Mouse (Mus musculus): ENCODE data around the gene Ccni. TPM values are rescaled to one million over a fixed set of nuclear protein-coding genes. Genes with fewer than 3 reads are reported as not detected.

Ccni gene
- total and polyA plus RNA-seq, 3 experiments = 33.4 to 199 (median 83.2) TPM

DNA sequence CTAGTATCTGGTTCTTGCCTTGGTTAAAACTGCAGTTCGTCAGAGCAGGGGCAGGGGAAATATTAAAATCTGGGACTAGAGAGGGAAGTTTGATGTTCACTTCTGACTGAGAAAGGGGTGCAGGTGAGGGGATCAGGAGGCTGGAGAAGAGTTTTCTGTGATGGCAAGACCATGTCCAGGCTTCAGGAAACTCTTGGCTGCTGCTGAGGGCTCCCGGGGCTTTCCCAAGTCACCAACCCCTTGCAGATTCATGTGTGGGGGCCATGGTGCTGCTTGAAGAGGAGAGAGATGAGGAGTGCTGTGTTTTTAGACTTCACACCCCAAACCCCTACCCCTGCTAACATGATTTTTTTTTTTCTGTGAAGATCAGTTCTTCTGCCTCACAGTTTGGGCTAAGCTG lies 28.3 kb upstream of the Ccni start:
- TF ChIP-seq CTCF (IDR thresholded peaks at IDR 0.05 in 2 of 3, conservative IDR thresholded peaks at IDR 0.05 in 1 of 3; ENCODE audit: control insufficient read depth in 1 of 3, insufficient read depth in 1 of 3, low read depth in 2 of 3, low read length in 3 of 3, poor library complexity in 1 of 3, severe bottlenecking in 1 of 3) (no peak), TBP (IDR thresholded peaks at IDR 0.05; ENCODE audit: low read depth, low read length) (no peak), TCF12 (IDR thresholded peaks at IDR 0.05; ENCODE audit: low read depth, low read length) (no peak), ZMIZ1 (IDR thresholded peaks at IDR 0.05; ENCODE audit: low read depth, low read length) (no peak)
- H3K9ac ChIP-seq (ENCODE audit: control insufficient read depth, low read depth, low read length, poor library complexity, severe bottlenecking) = no peak overlapping the region
- no peaks in the 10 kb centered on the region for H3K9me3 ChIP-seq (replicated peaks; ENCODE audit: insufficient read depth, low read length)
- H3K4me3 ChIP-seq (ENCODE audit: control insufficient read depth in 1 of 2, insufficient read depth in 1 of 2, low read depth in 2 of 2, low read length in 2 of 2) = no peak overlapping the region
- peaks cover 0 to 9% of the 10 kb centered on the region in 2 experiments; a peak in 2 of 4 replicates for H3K4me1 ChIP-seq (ENCODE audit: control insufficient read depth in 1 of 2, insufficient read depth in 2 of 2, low read length in 2 of 2)
- no peaks in the 10 kb centered on the region for H3K79me2 ChIP-seq (ENCODE audit: control insufficient read depth, insufficient read depth, low read length, poor library complexity)
- DNase-seq (ENCODE audit: low read depth, low spot score) = no peak
- no peak overlapping the region for H3K27ac ChIP-seq (ENCODE audit: control insufficient read depth, low read depth, low read length)
- H3K27me3 ChIP-seq (ENCODE audit: control insufficient read depth in 1 of 2, insufficient read depth in 2 of 2, low read length in 2 of 2) = no peaks in the 10 kb centered on the region
- H3K36me3 ChIP-seq (ENCODE audit: control insufficient read depth in 1 of 2, insufficient read depth in 2 of 2, low read length in 2 of 2) = peaks cover 0 to 11% of the 10 kb centered on the region in 2 experiments; a peak in 2 of 4 replicates

DNA sequence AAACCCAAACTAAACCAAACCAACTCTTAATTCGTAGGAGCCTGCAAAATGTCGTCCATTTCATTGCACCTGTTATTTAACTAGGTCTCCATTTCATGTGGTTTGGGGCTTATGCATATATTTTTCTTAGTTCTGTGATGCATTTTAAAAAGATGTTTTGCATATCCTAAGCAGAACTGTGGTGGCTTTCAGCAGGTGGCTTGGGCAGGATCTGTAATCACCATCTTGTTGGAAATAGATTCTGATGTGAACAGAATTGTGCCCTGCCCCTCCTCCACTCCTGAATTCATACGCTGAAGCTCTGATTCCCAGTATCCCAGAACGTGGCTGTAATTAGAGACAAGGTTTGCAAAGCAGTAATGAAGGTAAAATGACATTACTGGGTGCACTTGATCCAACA lies 27.8 kb upstream of the Ccni start:
- no peak overlapping the region for H3K4me3 ChIP-seq (ENCODE audit: control insufficient read depth in 1 of 2, insufficient read depth in 1 of 2, low read depth in 2 of 2, low read length in 2 of 2)
- no peaks in the 10 kb centered on the region for H3K79me2 ChIP-seq (ENCODE audit: control insufficient read depth, insufficient read depth, low read length, poor library complexity)
- peaks cover 0 to 7% of the 10 kb centered on the region in 2 experiments; a peak in 2 of 4 replicates for H3K36me3 ChIP-seq (ENCODE audit: control insufficient read depth in 1 of 2, insufficient read depth in 2 of 2, low read length in 2 of 2)
- H3K27ac ChIP-seq (ENCODE audit: control insufficient read depth, low read depth, low read length) = no peak overlapping the region
- no peak overlapping the region for H3K9ac ChIP-seq (ENCODE audit: control insufficient read depth, low read depth, low read length, poor library complexity, severe bottlenecking)
- DNase-seq (ENCODE audit: low read depth, low spot score) = no peak
- no peaks in the 10 kb centered on the region for H3K9me3 ChIP-seq (replicated peaks; ENCODE audit: insufficient read depth, low read length)
- peaks cover 0 to 8% of the 10 kb centered on the region in 2 experiments; a peak in 2 of 4 replicates for H3K4me1 ChIP-seq (ENCODE audit: control insufficient read depth in 1 of 2, insufficient read depth in 2 of 2, low read length in 2 of 2)
- no peak for TF ChIP-seq ZMIZ1 (IDR thresholded peaks at IDR 0.05; ENCODE audit: low read depth, low read length)
- no peak for TF ChIP-seq ZNF384 (IDR thresholded peaks at IDR 0.05; ENCODE audit: low read depth, low read length)
- no peak for TF ChIP-seq ETS1 (IDR thresholded peaks at IDR 0.05; ENCODE audit: low read depth, low read length)
- TF ChIP-seq TBP (IDR thresholded peaks at IDR 0.05; ENCODE audit: low read depth, low read length) = no peak
- TF ChIP-seq USF1 (IDR thresholded peaks at IDR 0.05; ENCODE audit: low read depth, low read length) = no peak
- no peak for TF ChIP-seq BHLHE40 (IDR thresholded peaks at IDR 0.05; ENCODE audit: borderline replicate concordance, low read depth, low read length)
- TF ChIP-seq MAFK (IDR thresholded peaks at IDR 0.05; ENCODE audit: borderline replicate concordance, low read depth, low read length) = no peak
- no peak for TF ChIP-seq RCOR1 (IDR thresholded peaks at IDR 0.05; ENCODE audit: low read depth, low read length)
- TF ChIP-seq NRF1 (IDR thresholded peaks at IDR 0.05; ENCODE audit: insufficient read depth, low read depth, low read length, poor library complexity, severe bottlenecking) = no peak
- no peak for TF ChIP-seq CTCF (IDR thresholded peaks at IDR 0.05 in 2 of 3, conservative IDR thresholded peaks at IDR 0.05 in 1 of 3; ENCODE audit: control insufficient read depth in 1 of 3, insufficient read depth in 1 of 3, low read depth in 2 of 3, low read length in 3 of 3, poor library complexity in 1 of 3, severe bottlenecking in 1 of 3)
- no peak for TF ChIP-seq NELFE (IDR thresholded peaks at IDR 0.05; ENCODE audit: low read depth, low read length)
- TF ChIP-seq POLR2AphosphoS2 (IDR thresholded peaks at IDR 0.05; ENCODE audit: low read length) = no peak
- no peaks in the 10 kb centered on the region for H3K27me3 ChIP-seq (ENCODE audit: control insufficient read depth in 1 of 2, insufficient read depth in 2 of 2, low read length in 2 of 2)

DNA sequence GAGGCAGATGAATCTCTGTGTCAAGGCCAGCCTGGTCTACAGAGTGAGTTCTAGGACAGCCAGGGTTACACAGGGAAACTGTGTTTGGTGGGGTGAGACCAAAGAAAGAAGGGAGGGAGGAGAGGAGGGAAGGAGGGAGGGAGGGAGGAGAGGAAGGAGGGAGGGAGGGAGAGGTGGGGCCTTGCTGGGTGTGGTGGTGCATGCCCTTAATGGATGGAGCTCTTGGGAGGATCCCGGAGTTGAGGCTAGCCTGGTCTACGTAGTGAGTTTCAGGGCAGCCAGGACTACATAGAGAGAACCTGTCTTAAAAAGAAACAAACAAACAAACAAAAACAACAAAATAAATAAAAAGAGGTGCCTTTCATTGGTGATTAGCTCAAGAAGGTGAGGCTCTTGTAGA lies 26.5 kb upstream of the Ccni start:
- H3K9me3 ChIP-seq (replicated peaks; ENCODE audit: insufficient read depth, low read length) = no peaks in the 10 kb centered on the region
- no peaks in the 10 kb centered on the region for H3K27me3 ChIP-seq (ENCODE audit: control insufficient read depth in 1 of 2, insufficient read depth in 2 of 2, low read length in 2 of 2)
- DNase-seq (ENCODE audit: low read depth, low spot score) = no peak

More for the DNA sequence above, 26.5 kb upstream of the Ccni start:
- Histone ChIP-seq H3K27ac (ENCODE audit: control insufficient read depth, low read depth, low read length) (no peak overlapping the region), H3K79me2 (ENCODE audit: control insufficient read depth, insufficient read depth, low read length, poor library complexity) (no peaks in the 10 kb centered on the region), H3K4me3 (ENCODE audit: control insufficient read depth in 1 of 2, insufficient read depth in 1 of 2, low read depth in 2 of 2, low read length in 2 of 2) (no peak overlapping the region), H3K9ac (ENCODE audit: control insufficient read depth, low read depth, low read length, poor library complexity, severe bottlenecking) (no peak overlapping the region), H3K4me1 (ENCODE audit: control insufficient read depth in 1 of 2, insufficient read depth in 2 of 2, low read length in 2 of 2) (peaks cover 0 to 5% of the 10 kb centered on the region in 2 experiments; a peak in 1 of 4 replicates), H3K36me3 (ENCODE audit: control insufficient read depth in 1 of 2, insufficient read depth in 2 of 2, low read length in 2 of 2) (no peaks in the 10 kb centered on the region; a peak in 1 of 4 replicates)
- TF ChIP-seq ZKSCAN1 (IDR thresholded peaks at IDR 0.05; ENCODE audit: low read depth, low read length) = no peak
- no peak for TF ChIP-seq HCFC1 (IDR thresholded peaks at IDR 0.05; ENCODE audit: low read depth, low read length)
- no peak for TF ChIP-seq USF1 (IDR thresholded peaks at IDR 0.05; ENCODE audit: low read depth, low read length)
- no peak for TF ChIP-seq MYB (IDR thresholded peaks at IDR 0.05; ENCODE audit: low read depth, low read length)
- no peak for TF ChIP-seq POLR2A (IDR thresholded peaks at IDR 0.05; ENCODE audit: control insufficient read depth in 1 of 2, insufficient read depth in 1 of 2, low read depth in 1 of 2, low read length in 2 of 2, poor library complexity in 1 of 2)
- TF ChIP-seq MXI1 (IDR thresholded peaks at IDR 0.05; ENCODE audit: low read depth, low read length) = no peak
- TF ChIP-seq RCOR1 (IDR thresholded peaks at IDR 0.05; ENCODE audit: low read depth, low read length) = no peak
- no peak for TF ChIP-seq USF2 (IDR thresholded peaks at IDR 0.05; ENCODE audit: borderline replicate concordance in 1 of 2, insufficient read depth in 1 of 2, low read depth in 1 of 2, low read length in 2 of 2)
- TF ChIP-seq MYC (IDR thresholded peaks at IDR 0.05; ENCODE audit: low read depth, low read length) = no peak
- TF ChIP-seq CHD2 (IDR thresholded peaks at IDR 0.05; ENCODE audit: low read length) = no peak
- no peak for TF ChIP-seq MAZ (IDR thresholded peaks at IDR 0.05; ENCODE audit: low read depth, low read length)
- no peak for TF ChIP-seq POLR2AphosphoS5 (IDR thresholded peaks at IDR 0.05; ENCODE audit: borderline replicate concordance, low read depth, low read length)
- TF ChIP-seq KAT2A (conservative IDR thresholded peaks at IDR 0.05; ENCODE audit: low read depth, low read length) = no peak
- TF ChIP-seq TCF12 (IDR thresholded peaks at IDR 0.05; ENCODE audit: low read depth, low read length) = no peak
- TF ChIP-seq JUND (IDR thresholded peaks at IDR 0.05; ENCODE audit: low read depth, low read length) = no peak
- no peak for TF ChIP-seq ETS1 (IDR thresholded peaks at IDR 0.05; ENCODE audit: low read depth, low read length)
